Mouse (Mus musculus): ENCODE results near the gene Spsb1. TPM values are rescaled to one million over a fixed set of nuclear protein-coding genes. Genes with fewer than 3 reads are reported as not detected.

The Spsb1 gene
- 2.5 to 3.3 TPM (median 2.8 TPM) in 4 replicates for total RNA-seq (2023)

GRCm38 (mm10) chr4:149954893-149955439 lies at the start of gene Spsb1:
Gene Spsb1 (minus strand): TSS chr4:149955043.

Other genes starting within 250 kb of the Spsb1 start
- gene Tmem201, start 217.0 kb downstream of the Spsb1 start, total RNA-seq (2023) = 15.2 to 22.2 TPM (median 18.4 TPM) in 4 replicates
- 7.1 to 10.5 TPM (median 7.8 TPM) in 4 replicates for gene Slc25a33, start 180.8 kb downstream of the Spsb1 start, total RNA-seq (2023)
- gene H6pd, start 54.0 kb upstream of the Spsb1 start, total RNA-seq (2023) = 11.7 to 14.2 TPM (median 12.7 TPM) in 4 replicates
- gene Gpr157, start 132.3 kb upstream of the Spsb1 start, total RNA-seq (2023) = 0.94 to 1.4 TPM (median 1.1 TPM) in 4 replicates
- not detected in 4 replicates for gene Slc2a5, start 164.2 kb upstream of the Spsb1 start, total RNA-seq (2023)
- not detected in 4 replicates for gene Slc2a7, start 193.9 kb upstream of the Spsb1 start, total RNA-seq (2023)
- gene Car6, start 246.3 kb upstream of the Spsb1 start, total RNA-seq (2023) = not detected in 4 replicates

Measured in B cell, adult 62 days (primary cell).